Mouse (Mus musculus): ENCODE data around the gene Cebpg.

- TF ChIP-seq CTCF (IDR thresholded peaks at IDR 0.05; ENCODE audit: control insufficient read depth, insufficient read depth, insufficient read length) (no peak), MAX (IDR thresholded peaks at IDR 0.05) (no peak), USF1 (IDR thresholded peaks at IDR 0.05; ENCODE audit: low read depth) (no peak), MYOD1 (IDR thresholded peaks at IDR 0.05; ENCODE audit: control insufficient read depth, insufficient read length, low read depth) (no peak), CEBPB (IDR thresholded peaks at IDR 0.05; ENCODE audit: low read depth) (no peak), MYOG (IDR thresholded peaks at IDR 0.05; ENCODE audit: control insufficient read depth, extremely low read depth, insufficient read length) (no peak)
Measured at GRCm38 (mm10) chr7:35057569-35057968, 1.2 kb upstream of the Cebpg start.

All from C2C12 (cell line).